In the genomic region with DNA sequence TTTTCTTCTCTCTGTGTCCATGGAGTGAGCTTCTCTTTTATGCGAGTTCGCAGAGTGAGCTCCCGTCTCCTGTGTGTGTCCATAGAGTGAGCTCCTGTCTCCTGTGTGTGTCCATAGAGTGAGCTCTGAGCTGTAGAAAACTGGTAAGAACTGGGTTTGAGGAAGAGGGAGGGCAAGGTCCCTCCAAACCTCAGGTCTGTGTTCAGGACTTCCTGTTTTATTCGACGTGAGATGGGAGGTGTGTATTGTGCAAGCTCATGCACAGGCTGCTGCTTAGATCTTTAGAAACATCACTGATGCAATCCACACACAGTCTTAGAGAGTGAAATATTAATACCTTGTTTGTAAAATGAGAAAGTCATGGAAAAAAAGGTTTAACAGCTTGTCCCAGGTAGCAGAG, we compare ENCODE assay signal across 23 mouse cellular contexts.
DNase-seq lines count a peak whose midpoint lies in the region; ATAC-seq and TF ChIP-seq lines count a peak whose summit lies in the region.
"Had no signal": no experiment of that assay in that cellular context is flagged by ENCODE, and none has a peak within 500 bp of the region (broad histone marks: within the 10 kb centered on the region; RNA-seq: fewer than 3 reads in every experiment).

No protein-coding gene starts in this region.

- H3K36me3 ChIP-seq in heart, embryonic 11.5 days (ENCODE audit: control insufficient read depth, insufficient read depth, low read length): no peaks in the 10 kb centered on the region
- no peaks in the 10 kb centered on the region for H3K36me3 ChIP-seq in lung, postnatal 0 days (ENCODE audit: insufficient read depth, low read length)
- H3K36me3 ChIP-seq: embryonic facial prominence, embryonic 15.5 days; heart, embryonic 10.5 days; heart, embryonic 15.5 days had no signal

- TF ChIP-seq EP300 in lung, postnatal 0 days (IDR thresholded peaks at IDR 0.05): no peak

- ATAC-seq in heart, embryonic 11.5 days (replicated peaks; ENCODE audit: insufficient number of reproducible peaks, low FRiP score, low TSS enrichment): no peak
- no peak for ATAC-seq in lung, postnatal 0 days
- ATAC-seq in hematopoietic stem cell, adult 5-6 weeks (replicated peaks in 1 of 2; ENCODE audit: insufficient read depth in 1 of 2, low FRiP score in 2 of 2, low TSS enrichment in 1 of 2, low read depth in 1 of 2, poor library complexity in 2 of 2, severe bottlenecking in 2 of 2): peak; percentile 94 to 97
- ATAC-seq in neutrophil, adult 5-6 weeks (ENCODE audit: extremely low read depth, insufficient number of reproducible peaks, low FRiP score, poor library complexity, severe bottlenecking): peak; percentile 97
- ATAC-seq: forebrain, embryonic 14.5 days had no signal

- peak; percentile 66 for DNase-seq in heart, adult 11 months
- peak; percentile 14 for DNase-seq in lung, postnatal 0 days (ENCODE audit: low spot score)
- no peak for DNase-seq in lung, postnatal 14 days
- no peak for DNase-seq in retina, embryonic 14.5 days (ENCODE audit: low spot score)
- DNase-seq in heart, postnatal 14 days: no peak
- DNase-seq: adrenal gland, adult 2 months; adrenal gland, postnatal 25 days; cerebellum, adult 2 months; cerebellum, postnatal 10 days; embryo, embryonic 11 days; gastrocnemius, adult 2 months; gastrocnemius, postnatal 25 days; heart, adult 18-20 months had no signal

- no peaks in the 10 kb centered on the region for H3K9me3 ChIP-seq in heart, embryonic 11.5 days (replicated peaks; ENCODE audit: control insufficient read depth, low read length)
- H3K9me3 ChIP-seq in lung, postnatal 0 days (ENCODE audit: low read length): no peaks in the 10 kb centered on the region
- H3K9me3 ChIP-seq: embryonic facial prominence, embryonic 15.5 days; forebrain, embryonic 10.5 days; heart, embryonic 10.5 days; heart, embryonic 15.5 days; hindbrain, embryonic 15.5 days had no signal

- H3K4me1 ChIP-seq in heart, embryonic 11.5 days (ENCODE audit: control insufficient read depth, insufficient read depth, low read length): no peaks in the 10 kb centered on the region
- no peaks in the 10 kb centered on the region for H3K4me1 ChIP-seq in lung, postnatal 0 days (ENCODE audit: insufficient read depth, low read depth, low read length)
- H3K4me1 ChIP-seq: embryonic facial prominence, embryonic 15.5 days; forebrain, embryonic 10.5 days; heart, embryonic 10.5 days; heart, embryonic 15.5 days; hindbrain, embryonic 15.5 days had no signal

- H3K9ac ChIP-seq in heart, embryonic 11.5 days (ENCODE audit: low read depth, low read length): no peak overlapping the region
- no peak overlapping the region for H3K9ac ChIP-seq in lung, postnatal 0 days (replicated peaks; ENCODE audit: low read depth)
- H3K9ac ChIP-seq: embryonic facial prominence, embryonic 15.5 days; heart, embryonic 15.5 days; hindbrain, embryonic 15.5 days had no signal

- H3K27me3 ChIP-seq in heart, embryonic 11.5 days (ENCODE audit: control insufficient read depth, insufficient read depth, low read length): no peaks in the 10 kb centered on the region
- H3K27me3 ChIP-seq in lung, postnatal 0 days (replicated peaks; ENCODE audit: insufficient read depth, low read length): no peaks in the 10 kb centered on the region
- H3K27me3 ChIP-seq: heart, embryonic 15.5 days; hindbrain, embryonic 15.5 days had no signal

- no peak for TF ChIP-seq CTCF in lung, postnatal 0 days (IDR thresholded peaks at IDR 0.05)

- H3K4me3 ChIP-seq in heart, embryonic 11.5 days (ENCODE audit: low read depth, low read length): no peak overlapping the region
- no peak overlapping the region for H3K4me3 ChIP-seq in lung, postnatal 0 days (ENCODE audit: low read depth, low read length)
- H3K4me3 ChIP-seq: embryonic facial prominence, embryonic 15.5 days; erythroblast, embryonic 14.5 days; forebrain, embryonic 10.5 days; gastrocnemius, adult 2 months; heart, embryonic 10.5 days; heart, embryonic 15.5 days; hindbrain, embryonic 15.5 days had no signal

- H3K4me2 ChIP-seq in heart, embryonic 11.5 days: no peak overlapping the region
- H3K4me2 ChIP-seq in lung, postnatal 0 days (replicated peaks; ENCODE audit: low read depth, low read length): no peak overlapping the region
- H3K4me2 ChIP-seq: embryonic facial prominence, embryonic 15.5 days; heart, embryonic 15.5 days; hindbrain, embryonic 15.5 days had no signal

- 81% methylated on average over 5 of the region's 5 CpGs for WGBS in heart, embryonic 11.5 days (ENCODE audit: insufficient replicate concordance)
- WGBS in lung, postnatal 0 days: 80% methylated on average over 5 of the region's 5 CpGs

- intact Hi-C loops in heart, postnatal 14 days (cut with DNase I): loop anchor here (10.0 kb wide), 3 partner anchors 322 to 1102 kb away; no protein-coding TSS in a partner anchor

- no peak overlapping the region for H3K27ac ChIP-seq in heart, embryonic 11.5 days (ENCODE audit: low read depth, low read length)
- H3K27ac ChIP-seq in lung, postnatal 0 days (ENCODE audit: low read length): no peak overlapping the region
- H3K27ac ChIP-seq: embryonic facial prominence, embryonic 15.5 days; forebrain, embryonic 10.5 days; gastrocnemius, adult 2 months; heart, embryonic 10.5 days; heart, embryonic 15.5 days; hindbrain, embryonic 15.5 days had no signal

Comparison
In these comparisons a context has a peak if more than half of its experiments do, and no peak if none do; other contexts are left out.
1. DNase-seq: peak in heart, adult 11 months (single experiment) and lung, postnatal 0 days (single experiment); none in lung, postnatal 14 days (single experiment), retina, embryonic 14.5 days (single experiment) and heart, postnatal 14 days (0 of 2).
2. ATAC-seq: peak in hematopoietic stem cell, adult 5-6 weeks (2 of 2) and neutrophil, adult 5-6 weeks (single experiment); none in heart, embryonic 11.5 days (single experiment) and lung, postnatal 0 days (single experiment).